Mouse (Mus musculus): ENCODE data around the gene Nhp2. TPM values are rescaled to one million over a fixed set of nuclear protein-coding genes. Genes with fewer than 3 reads are reported as not detected.

The Nhp2 gene
- 172 and 184 TPM in 2 replicates for polyA plus RNA-seq (2015; fragmentation: Nextera tagmentation; extraction: Ambion mirVana)

DNA sequence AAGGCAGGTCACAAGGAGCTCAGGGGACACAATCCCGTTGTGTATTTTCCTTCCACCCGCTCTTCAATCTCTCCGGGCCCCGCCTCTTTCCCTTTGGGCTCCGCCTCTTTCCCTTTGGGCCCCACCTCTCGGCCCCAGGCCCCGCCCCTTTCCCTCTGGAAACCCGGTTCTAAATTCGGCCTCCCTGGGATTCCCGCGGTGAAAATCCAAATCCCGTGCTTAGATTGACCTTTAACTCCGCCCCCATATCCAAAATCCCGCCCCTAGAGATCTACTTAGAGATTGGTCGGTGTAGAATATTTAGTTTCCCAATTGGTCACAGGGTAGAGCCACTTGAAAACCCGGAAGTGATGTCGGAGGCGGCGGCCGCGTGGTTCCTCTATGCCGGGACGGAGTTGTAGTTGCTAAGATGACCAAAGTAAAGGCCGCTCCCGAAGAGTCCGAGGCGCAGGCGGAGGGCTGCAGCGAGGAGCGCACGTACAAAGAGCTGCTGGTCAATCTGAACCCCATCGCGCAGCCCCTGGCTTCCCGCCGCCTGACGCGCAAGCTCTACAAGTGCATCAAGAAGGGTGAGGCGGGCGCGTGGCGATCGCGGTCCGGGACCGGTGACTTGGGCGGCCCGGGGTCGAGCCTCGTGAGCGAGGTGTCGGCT is at the start of gene Nhp2:
TSS of gene Nhp2 (plus strand) at position 327 of the 652 bp plus-strand sequence.
- Histone ChIP-seq H3K4me2 (replicated peaks) (peak within 1 kb of the TSS; percentile 69), H3K9me3 (no peaks in the 10 kb centered on the region), H3K9ac (peak within 1 kb of the TSS; percentile 65), H3K36me3 (peaks cover 20% of the 10 kb centered on the region), H3K27me3 (replicated peaks) (no peaks in the 10 kb centered on the region), H3K27ac (peak within 1 kb of the TSS; percentile 63), H3K4me1 (replicated peaks) (peaks cover 19% of the 10 kb centered on the region), H3K4me3 (replicated peaks) (peak within 1 kb of the TSS; percentile 77)
- WGBS = under 1% methylated on average over 51 of the region's 51 CpGs
- ATAC-seq = peak; percentile 90

DNA sequence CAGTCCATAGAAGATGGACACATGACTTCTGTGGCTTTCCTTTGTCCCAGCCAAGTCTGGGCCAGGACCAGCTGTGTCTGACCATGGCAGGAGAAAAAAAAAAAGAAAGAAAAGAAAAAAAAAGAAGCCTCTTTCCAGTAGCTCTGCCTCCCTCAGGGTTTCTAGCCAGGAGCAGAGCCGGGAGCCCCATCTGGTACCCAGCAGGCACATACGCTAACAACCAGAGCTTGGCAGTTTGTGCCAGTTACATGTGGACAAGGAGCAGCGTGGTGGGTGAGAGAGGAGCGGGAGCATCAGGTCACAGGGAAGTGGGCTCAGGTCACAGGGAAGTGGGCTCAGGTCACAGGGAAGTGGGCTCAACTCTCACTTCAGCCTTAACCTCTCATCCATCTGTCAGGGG is 43.1 kb upstream of the Nhp2 start:
- ATAC-seq = no peak
- Histone ChIP-seq H3K27ac (no peak overlapping the region), H3K9ac (no peak overlapping the region), H3K27me3 (replicated peaks) (no peaks in the 10 kb centered on the region), H3K36me3 (no peaks in the 10 kb centered on the region), H3K9me3 (no peaks in the 10 kb centered on the region), H3K4me1 (replicated peaks) (0 out of 2 replicates have a peak, but pooled peaks cover 3% of the 10 kb centered on the region), H3K4me2 (replicated peaks) (no peak overlapping the region), H3K4me3 (replicated peaks) (no peak overlapping the region)
- 88% methylated on average over 4 of the region's 4 CpGs for WGBS

DNA sequence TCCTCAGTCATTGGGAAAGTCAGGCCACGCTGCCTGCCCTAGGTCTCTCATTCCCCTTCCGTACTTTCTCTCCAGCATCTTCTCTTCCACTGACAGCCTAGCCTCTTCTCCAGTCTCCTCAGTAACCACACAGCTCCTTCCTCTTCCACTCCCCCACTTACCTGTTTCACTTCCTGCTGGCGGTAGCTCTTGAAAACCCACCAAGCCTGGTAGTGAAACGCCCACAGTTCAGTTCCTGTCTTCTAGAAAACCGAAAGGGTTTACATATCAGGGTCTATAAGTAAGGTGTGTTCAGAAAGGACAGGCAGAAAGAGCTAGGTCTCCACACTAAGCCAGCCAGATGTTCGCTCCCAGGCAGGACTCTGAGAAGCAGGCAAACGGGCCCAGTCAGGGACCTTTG is 41.9 kb upstream of the Nhp2 start:
- Histone ChIP-seq H3K9ac (no peak overlapping the region), H3K4me2 (replicated peaks) (no peak overlapping the region), H3K9me3 (no peaks in the 10 kb centered on the region), H3K4me3 (replicated peaks) (no peak overlapping the region), H3K27ac (no peak overlapping the region), H3K4me1 (replicated peaks) (no peaks in the 10 kb centered on the region), H3K36me3 (no peaks in the 10 kb centered on the region), H3K27me3 (replicated peaks) (no peaks in the 10 kb centered on the region)
- 78% methylated on average over 7 of the region's 7 CpGs for WGBS
- ATAC-seq = no peak

GRCm38 (mm10) chr11:51579024-51579423 is 40.5 kb upstream of the Nhp2 start:
- WGBS = 72% methylated on average over 4 of the region's 4 CpGs
- Histone ChIP-seq H3K9ac (no peak overlapping the region), H3K36me3 (no peaks in the 10 kb centered on the region), H3K9me3 (no peaks in the 10 kb centered on the region), H3K4me2 (replicated peaks) (no peak overlapping the region), H3K27me3 (replicated peaks) (no peaks in the 10 kb centered on the region), H3K4me1 (replicated peaks) (peaks cover 8% of the 10 kb centered on the region), H3K27ac (no peak overlapping the region), H3K4me3 (replicated peaks) (no peak overlapping the region)
- ATAC-seq = no peak

GRCm38 (mm10) chr11:51582713-51583112 is 36.8 kb upstream of the Nhp2 start:
- no peak overlapping the region for H3K9ac ChIP-seq
- no peak overlapping the region for H3K27ac ChIP-seq
- no peaks in the 10 kb centered on the region for H3K27me3 ChIP-seq (replicated peaks)
- H3K36me3 ChIP-seq = no peaks in the 10 kb centered on the region
- no peaks in the 10 kb centered on the region for H3K9me3 ChIP-seq
- H3K4me1 ChIP-seq (replicated peaks) = peaks cover 21% of the 10 kb centered on the region
- no peak for ATAC-seq
- WGBS = 31% methylated on average over 8 of the region's 8 CpGs
- H3K4me2 ChIP-seq (replicated peaks) = no peak overlapping the region
- H3K4me3 ChIP-seq (replicated peaks) = no peak overlapping the region

DNA sequence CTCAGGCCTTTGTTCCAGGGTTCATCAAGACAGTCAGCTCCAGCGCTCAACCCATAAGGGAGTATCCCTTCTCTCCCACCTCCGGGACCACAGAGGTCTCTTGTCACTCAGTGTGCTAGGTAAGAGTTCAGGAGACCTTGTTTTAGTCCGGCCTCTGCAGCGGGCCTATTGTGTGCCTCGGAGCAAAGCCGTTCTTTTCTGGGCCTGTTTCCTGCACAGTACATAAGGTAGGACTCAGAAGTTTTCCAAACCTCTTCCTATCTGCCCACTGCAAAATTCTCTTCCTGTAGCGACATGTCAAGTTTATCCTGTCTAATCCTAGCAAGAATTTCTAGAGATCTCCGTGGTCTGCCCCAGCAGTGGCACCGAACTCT is 35.5 kb upstream of the Nhp2 start:
- H3K27ac ChIP-seq = peak overlapping the region; percentile 91
- 20% methylated on average over 9 of the region's 9 CpGs for WGBS
- peak overlapping the region; percentile 88 for H3K4me2 ChIP-seq (replicated peaks)
- H3K27me3 ChIP-seq (replicated peaks) = no peaks in the 10 kb centered on the region
- peak; percentile 47 for ATAC-seq
- peaks cover 10% of the 10 kb centered on the region; the same call in 1 of the 2 replicates for H3K36me3 ChIP-seq
- H3K9ac ChIP-seq = peak overlapping the region; percentile 52
- no peaks in the 10 kb centered on the region for H3K9me3 ChIP-seq
- peak overlapping the region; percentile 70 for H3K4me3 ChIP-seq (replicated peaks)
- peaks cover 21% of the 10 kb centered on the region for H3K4me1 ChIP-seq (replicated peaks)

- no peaks in the 10 kb centered on the region for H3K9me3 ChIP-seq
- peak within 1 kb of the TSS; percentile 70 for H3K4me3 ChIP-seq (replicated peaks)
- peak within 1 kb of the TSS; percentile 88 for H3K4me2 ChIP-seq (replicated peaks)
- H3K36me3 ChIP-seq = peaks cover 10% of the 10 kb centered on the region; the same call in 1 of the 2 replicates
- ATAC-seq = peak; percentile 95
- H3K27ac ChIP-seq = peak within 1 kb of the TSS; percentile 91
- H3K9ac ChIP-seq = peak within 1 kb of the TSS; percentile 89
- no peaks in the 10 kb centered on the region for H3K27me3 ChIP-seq (replicated peaks)
- under 1% methylated on average over 59 of the region's 59 CpGs for WGBS
- peaks cover 21% of the 10 kb centered on the region for H3K4me1 ChIP-seq (replicated peaks)
Observed at GRCm38 (mm10) chr11:51584431-51585248, 34.9 kb upstream of the Nhp2 start, which contains the start of gene Phykpl. Phykpl (plus strand) TSS chr11:51584757.

DNA sequence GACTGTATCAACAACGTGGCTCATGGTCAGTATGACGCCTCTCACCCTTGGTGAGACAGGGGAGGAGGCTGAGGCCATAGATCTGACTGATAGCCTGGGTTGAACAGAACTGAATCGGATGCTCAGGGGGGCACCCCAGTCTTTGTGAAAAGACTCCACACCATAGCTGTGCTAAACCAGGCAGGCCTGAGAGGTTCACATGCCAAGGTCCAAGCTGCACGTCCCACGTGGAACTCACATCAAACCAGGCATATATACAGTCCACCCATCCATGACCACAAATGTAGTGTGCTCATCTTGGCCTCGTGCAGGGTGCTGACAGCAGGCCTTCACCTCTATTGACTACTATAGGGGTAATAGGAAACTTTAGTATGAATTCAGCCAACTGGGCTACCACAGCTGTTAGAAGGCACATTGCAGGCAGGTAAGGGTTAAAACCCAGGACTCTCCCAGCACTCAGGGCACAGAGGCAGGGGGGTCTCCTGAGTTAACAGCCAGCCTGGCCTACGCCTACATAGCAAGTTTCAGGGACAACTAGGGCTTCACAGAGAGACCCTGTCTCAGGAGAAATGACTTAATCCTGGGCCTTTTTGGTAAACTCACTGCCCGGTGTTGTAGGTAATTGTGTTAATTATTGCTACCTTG is 33.8 kb upstream of the Nhp2 start:
- 53% methylated on average over 8 of the region's 8 CpGs for WGBS
- peak overlapping the region; percentile 89 for H3K9ac ChIP-seq
- no peaks in the 10 kb centered on the region for H3K27me3 ChIP-seq (replicated peaks)
- ATAC-seq = no peak
- peak overlapping the region; percentile 70 for H3K4me3 ChIP-seq (replicated peaks)
- peaks cover 16% of the 10 kb centered on the region; the same call in 1 of the 2 replicates for H3K36me3 ChIP-seq
- H3K27ac ChIP-seq = peak overlapping the region; percentile 90
- H3K9me3 ChIP-seq = no peaks in the 10 kb centered on the region
- H3K4me2 ChIP-seq (replicated peaks) = peak overlapping the region; percentile 88
- peaks cover 21% of the 10 kb centered on the region for H3K4me1 ChIP-seq (replicated peaks)

DNA sequence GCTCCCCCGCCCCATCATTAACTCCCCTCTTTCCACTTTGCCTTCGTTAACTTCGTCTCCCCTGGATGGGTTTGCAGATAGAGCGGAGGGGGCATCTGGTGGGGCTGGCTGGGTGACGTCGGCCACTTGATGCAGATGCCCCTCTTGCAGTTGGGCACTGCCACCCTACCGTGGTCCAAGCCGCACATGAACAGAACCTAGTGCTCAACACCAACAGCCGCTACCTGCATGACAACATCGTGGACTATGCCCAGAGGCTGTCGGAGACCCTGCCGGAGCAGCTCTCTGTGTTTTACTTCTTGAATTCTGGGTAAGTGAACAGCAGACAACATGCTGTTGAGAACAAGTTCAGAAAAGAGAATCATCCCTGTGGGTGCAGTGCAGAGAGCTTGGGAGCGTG is 33.1 kb upstream of the Nhp2 start:
- ATAC-seq = no peak
- Histone ChIP-seq H3K36me3 (peaks cover 16% of the 10 kb centered on the region; the same call in 1 of the 2 replicates), H3K9me3 (no peaks in the 10 kb centered on the region), H3K27me3 (replicated peaks) (no peaks in the 10 kb centered on the region), H3K4me3 (replicated peaks) (no peak overlapping the region), H3K9ac (no peak overlapping the region), H3K4me1 (replicated peaks) (peaks cover 24% of the 10 kb centered on the region), H3K4me2 (replicated peaks) (peak overlapping the region; percentile 88; the same call in 1 of the 2 replicates), H3K27ac (no peak overlapping the region)
- 92% methylated on average over 13 of the region's 13 CpGs for WGBS

GRCm38 (mm10) chr11:51587059-51587458 is 32.5 kb upstream of the Nhp2 start:
- Histone ChIP-seq H3K9ac (no peak overlapping the region), H3K9me3 (no peaks in the 10 kb centered on the region), H3K4me3 (replicated peaks) (no peak overlapping the region), H3K4me2 (replicated peaks) (no peak overlapping the region), H3K36me3 (peaks cover 18% of the 10 kb centered on the region; the same call in 1 of the 2 replicates), H3K27ac (no peak overlapping the region), H3K27me3 (replicated peaks) (no peaks in the 10 kb centered on the region), H3K4me1 (replicated peaks) (peaks cover 24% of the 10 kb centered on the region)
- WGBS = 85% methylated on average over 1 of the region's 1 CpGs
- no peak for ATAC-seq

DNA sequence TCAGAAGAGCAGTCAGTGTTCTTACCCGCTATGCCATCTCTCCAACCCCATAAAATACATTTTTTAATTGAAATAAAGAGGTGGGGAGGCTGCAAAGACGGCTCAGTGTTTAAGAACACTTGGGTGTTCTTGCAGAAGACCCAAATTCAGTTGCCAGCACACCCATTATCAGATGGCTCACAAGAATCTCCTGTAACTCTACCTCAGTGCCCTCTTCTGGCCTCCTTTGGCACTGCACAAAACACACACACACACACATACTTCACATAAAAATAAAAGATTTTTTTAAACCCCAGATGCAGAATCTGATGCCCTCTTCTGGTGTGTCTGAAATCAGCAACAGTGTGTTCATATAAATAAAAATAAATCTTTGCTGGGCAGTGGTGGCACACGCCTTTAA is 30.7 kb upstream of the Nhp2 start:
- H3K4me1 ChIP-seq (replicated peaks) = peaks cover 18% of the 10 kb centered on the region; the same call in 1 of the 2 replicates
- H3K27me3 ChIP-seq (replicated peaks) = no peaks in the 10 kb centered on the region
- H3K27ac ChIP-seq = no peak overlapping the region
- 95% methylated on average over 3 of the region's 3 CpGs for WGBS
- H3K4me2 ChIP-seq (replicated peaks) = no peak overlapping the region
- ATAC-seq = no peak
- peaks cover 35% of the 10 kb centered on the region for H3K36me3 ChIP-seq
- no peaks in the 10 kb centered on the region for H3K9me3 ChIP-seq
- H3K9ac ChIP-seq = no peak overlapping the region
- no peak overlapping the region for H3K4me3 ChIP-seq (replicated peaks)

DNA sequence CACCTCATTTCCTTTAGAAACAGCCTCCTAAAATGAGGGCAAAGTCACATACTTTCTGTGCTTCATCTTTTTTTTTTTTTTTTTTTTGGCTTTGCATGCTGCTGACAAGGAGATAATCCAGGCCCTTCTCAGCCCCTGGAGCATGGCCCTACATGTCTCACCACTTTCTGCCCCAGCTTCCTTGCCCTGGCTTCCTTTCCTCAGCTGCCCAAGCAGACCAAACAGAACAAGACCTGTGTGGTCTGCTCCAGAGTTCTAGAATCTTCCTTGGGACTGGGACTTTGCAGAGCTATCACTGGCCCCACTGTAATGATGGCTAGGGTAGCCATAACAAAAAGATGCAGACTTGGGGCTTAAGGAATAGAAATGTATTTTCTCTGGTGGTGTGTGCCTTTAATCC is 29.5 kb upstream of the Nhp2 start:
- no peak overlapping the region for H3K9ac ChIP-seq
- peaks cover 42% of the 10 kb centered on the region for H3K36me3 ChIP-seq
- H3K9me3 ChIP-seq = no peaks in the 10 kb centered on the region
- H3K27ac ChIP-seq = no peak overlapping the region
- no peak overlapping the region for H3K4me3 ChIP-seq (replicated peaks)
- H3K4me2 ChIP-seq (replicated peaks) = no peak overlapping the region
- no peaks in the 10 kb centered on the region for H3K27me3 ChIP-seq (replicated peaks)
- ATAC-seq = no peak
- 0 out of 2 replicates have a peak, but pooled peaks cover 16% of the 10 kb centered on the region for H3K4me1 ChIP-seq (replicated peaks)
